Mouse (Mus musculus): ENCODE measurements around the gene Irgc1. TPM values are rescaled to one million over a fixed set of nuclear protein-coding genes. Genes with fewer than 3 reads are reported as not detected.

Gene Irgc1
- polyA plus RNA-seq, 2 experiments: not detected

DNA sequence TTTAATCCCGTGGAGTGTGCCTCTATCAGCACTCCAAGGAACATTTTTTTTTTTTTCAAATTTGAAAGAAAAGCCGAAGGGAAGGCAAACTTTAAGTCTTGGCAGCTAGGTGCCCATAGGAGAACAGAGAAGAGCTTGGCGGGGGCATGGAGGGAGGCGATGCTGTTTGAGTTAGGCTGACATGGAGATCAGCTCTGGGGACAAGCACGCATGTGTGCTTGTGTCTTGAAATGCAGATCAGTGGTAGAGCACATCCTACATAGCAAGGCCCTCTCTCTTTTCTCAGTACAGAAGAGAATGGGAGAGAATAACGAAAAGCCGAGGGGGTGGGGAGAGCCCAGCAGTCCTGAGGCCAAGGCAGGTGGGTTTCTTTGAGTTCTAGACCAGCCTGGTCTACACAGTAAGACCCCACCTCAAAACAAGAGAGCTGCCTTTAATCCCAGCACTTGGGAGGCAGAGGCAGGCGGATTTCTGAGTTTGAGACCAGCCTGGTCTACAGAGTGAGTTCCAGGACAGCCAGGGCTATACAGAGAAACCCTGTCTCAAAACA is 53.7 kb downstream of the Irgc1 start:
- Histone ChIP-seq H3K27ac (peak overlapping the region; percentile 92), H3K27me3 (ENCODE audit: control insufficient read depth, insufficient read depth, low read length) (no peaks in the 10 kb centered on the region), H3K4me3 (ENCODE audit: insufficient read depth in 1 of 2, low read depth in 2 of 2, low read length in 2 of 2) (peak overlapping the region; percentile 68 to 74), H3K9ac (replicated peaks) (peak overlapping the region; percentile 80), H3K4me2 (ENCODE audit: low read depth) (peak overlapping the region; percentile 90), H3K36me3 (replicated peaks; ENCODE audit: control insufficient read depth, insufficient read depth, low read depth) (no peaks in the 10 kb centered on the region; the same call in 1 of the 2 replicates), H3K4me1 (replicated peaks; ENCODE audit: control insufficient read depth in 2 of 2, insufficient read depth in 2 of 2, low read length in 1 of 2) (peaks cover 46 to 52% of the 10 kb centered on the region in 2 experiments), H3K9me3 (ENCODE audit: control insufficient read depth, low read length) (no peaks in the 10 kb centered on the region)
- no peak for TF ChIP-seq EP300 (IDR thresholded peaks at IDR 0.05; ENCODE audit: low read depth)
- no peak for TF ChIP-seq CTCF (IDR thresholded peaks at IDR 0.05; ENCODE audit: low read depth)
- WGBS (ENCODE audit: insufficient replicate concordance): 68% methylated on average over 8 of the region's 8 CpGs
- no peak for ATAC-seq (ENCODE audit: insufficient read depth)
- no peak for DNase-seq (ENCODE audit: low read depth in 3 of 3, low spot score in 3 of 3)

DNA sequence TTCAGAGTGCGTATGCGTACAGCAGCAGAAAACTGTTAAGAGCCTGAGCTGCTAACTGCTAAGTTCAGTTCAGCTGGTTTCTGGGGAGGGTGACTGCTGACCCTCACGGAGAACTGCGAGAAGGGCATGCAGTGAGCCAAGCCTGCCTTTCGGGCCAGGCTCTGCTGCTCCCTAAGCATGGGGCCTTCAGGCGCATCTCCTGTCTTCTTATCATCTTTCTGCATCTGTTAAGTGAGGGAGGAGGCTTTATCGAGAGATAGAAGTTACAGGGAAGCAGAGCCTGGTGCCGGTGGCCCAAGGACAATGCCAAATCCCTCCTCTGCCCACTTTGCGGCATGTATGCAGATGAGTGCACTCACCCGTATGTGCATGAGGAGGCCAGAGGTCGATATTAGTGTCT is 55.3 kb downstream of the Irgc1 start:
- ATAC-seq (ENCODE audit: insufficient read depth): peak; percentile 16

DNA sequence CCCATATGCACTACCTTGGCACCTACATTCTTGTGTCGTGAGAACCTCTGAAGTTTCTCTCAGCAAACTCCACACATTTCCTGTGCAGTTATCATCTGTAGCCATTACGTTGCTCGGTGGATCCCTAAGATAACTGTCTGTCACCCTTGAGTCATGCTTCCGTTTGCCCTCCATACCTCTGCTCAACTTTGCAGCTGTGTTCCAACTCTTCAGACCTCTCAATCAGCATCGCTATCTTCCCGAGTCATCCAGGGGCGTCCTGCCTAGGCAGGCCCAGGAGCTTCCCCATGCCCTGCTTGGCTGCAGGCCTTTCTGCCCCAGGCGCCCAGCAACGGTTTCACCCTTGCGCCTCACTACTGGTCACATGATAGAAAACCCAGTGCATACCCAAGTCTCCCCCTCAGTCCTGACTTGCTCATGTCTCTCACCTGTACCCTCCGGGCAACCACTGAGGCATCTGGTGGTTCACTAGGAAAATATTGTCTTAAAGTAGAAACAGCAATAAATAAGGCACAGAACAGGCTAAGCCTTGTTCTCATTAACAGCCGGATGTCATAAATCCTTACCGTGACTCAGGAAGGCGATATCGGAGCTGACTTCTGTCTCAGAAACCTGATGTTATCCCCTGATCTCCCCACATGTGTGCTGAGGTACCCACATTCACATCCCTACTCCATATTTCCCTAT is 57.5 kb downstream of the Irgc1 start:
- peak overlapping the region; percentile 80 for H3K27ac ChIP-seq
- no peaks in the 10 kb centered on the region for H3K36me3 ChIP-seq (replicated peaks; ENCODE audit: control insufficient read depth, insufficient read depth, low read depth)
- H3K4me3 ChIP-seq (ENCODE audit: insufficient read depth in 1 of 2, low read depth in 2 of 2, low read length in 2 of 2): peak overlapping the region in 1 of 2 experiments; percentile 10; a peak in 2 of 4 replicates
- H3K4me2 ChIP-seq (ENCODE audit: low read depth): peak overlapping the region; percentile 90
- no peaks in the 10 kb centered on the region for H3K9me3 ChIP-seq (ENCODE audit: control insufficient read depth, low read length)
- 14% methylated on average over 15 of the region's 15 CpGs for WGBS (ENCODE audit: insufficient replicate concordance)
- peak; percentile 66 for TF ChIP-seq EP300 (IDR thresholded peaks at IDR 0.05; ENCODE audit: low read depth)
- TF ChIP-seq CTCF (IDR thresholded peaks at IDR 0.05; ENCODE audit: low read depth): no peak
- ATAC-seq (ENCODE audit: insufficient read depth): peak; percentile 40; the same call in 1 of the 2 replicates
- peak overlapping the region; percentile 66 for H3K9ac ChIP-seq (replicated peaks)
- H3K27me3 ChIP-seq (ENCODE audit: control insufficient read depth, insufficient read depth, low read length): no peaks in the 10 kb centered on the region
- H3K4me1 ChIP-seq (replicated peaks; ENCODE audit: control insufficient read depth in 2 of 2, insufficient read depth in 2 of 2, low read length in 1 of 2): peaks cover 55 to 60% of the 10 kb centered on the region in 2 experiments
- no peak for DNase-seq (ENCODE audit: low read depth in 3 of 3, low spot score in 3 of 3)

More for the DNA sequence above, 55.3 kb downstream of the Irgc1 start:
- Histone ChIP-seq H3K4me1 (replicated peaks; ENCODE audit: control insufficient read depth in 2 of 2, insufficient read depth in 2 of 2, low read length in 1 of 2) (peaks cover 54 to 57% of the 10 kb centered on the region in 2 experiments), H3K9me3 (ENCODE audit: control insufficient read depth, low read length) (no peaks in the 10 kb centered on the region), H3K36me3 (replicated peaks; ENCODE audit: control insufficient read depth, insufficient read depth, low read depth) (no peaks in the 10 kb centered on the region), H3K4me3 (ENCODE audit: insufficient read depth in 1 of 2, low read depth in 2 of 2, low read length in 2 of 2) (peak overlapping the region; percentile 14 to 43), H3K27ac (peak overlapping the region; percentile 80), H3K27me3 (ENCODE audit: control insufficient read depth, insufficient read depth, low read length) (no peaks in the 10 kb centered on the region), H3K9ac (replicated peaks) (peak overlapping the region; percentile 71), H3K4me2 (ENCODE audit: low read depth) (peak overlapping the region; percentile 90)
- peak; percentile 59 to 76 (median 65) for DNase-seq (ENCODE audit: low read depth in 3 of 3, low spot score in 3 of 3)
- TF ChIP-seq EP300 (IDR thresholded peaks at IDR 0.05; ENCODE audit: low read depth) (peak; percentile 82), CTCF (IDR thresholded peaks at IDR 0.05; ENCODE audit: low read depth) (no peak)
- WGBS (ENCODE audit: insufficient replicate concordance): 27% methylated on average over 11 of the region's 11 CpGs

DNA sequence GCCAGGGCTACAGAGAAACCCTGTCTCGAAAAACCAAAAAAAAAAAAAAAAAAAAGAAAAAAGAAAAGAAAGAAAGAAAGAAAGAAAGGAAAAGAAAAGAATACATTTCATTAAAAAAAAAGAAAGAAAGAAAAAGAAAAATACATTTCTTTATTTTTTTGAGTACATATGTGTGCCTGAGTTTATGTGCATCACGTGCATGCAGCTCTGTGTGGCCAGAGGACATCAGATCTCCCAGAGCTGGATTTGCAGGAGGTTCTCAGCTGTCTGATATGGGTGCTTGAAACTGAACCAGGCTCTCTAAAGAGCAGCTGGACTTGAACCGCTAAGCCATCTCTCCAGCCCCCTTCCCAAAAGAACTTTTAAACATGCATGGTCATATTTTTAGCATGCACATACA is 58.0 kb downstream of the Irgc1 start:
- no peak overlapping the region for H3K4me3 ChIP-seq (ENCODE audit: insufficient read depth in 1 of 2, low read depth in 2 of 2, low read length in 2 of 2)

DNA sequence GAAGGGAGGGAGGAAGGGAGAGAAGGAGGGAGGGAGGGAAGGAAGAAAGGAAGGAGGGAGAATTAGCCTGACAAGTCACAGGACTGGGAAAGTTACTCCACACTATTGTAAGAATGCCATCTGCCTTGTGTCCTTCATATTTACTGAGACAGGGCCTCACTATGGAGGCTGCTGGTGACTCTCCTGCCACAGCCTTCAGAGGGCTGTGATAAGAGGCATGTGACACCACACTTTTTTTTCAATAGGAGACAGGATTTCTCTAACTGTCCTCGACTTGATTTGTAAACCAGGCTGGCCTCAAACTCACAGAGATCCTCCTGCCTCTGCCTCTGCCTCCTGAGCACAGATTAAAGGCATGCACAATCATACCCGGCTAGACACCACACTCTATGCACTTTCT is 60.4 kb downstream of the Irgc1 start:
- no peak overlapping the region for H3K4me2 ChIP-seq (ENCODE audit: low read depth)
- H3K9ac ChIP-seq (replicated peaks): no peak overlapping the region
- no peaks in the 10 kb centered on the region for H3K9me3 ChIP-seq (ENCODE audit: control insufficient read depth, low read length)
- H3K36me3 ChIP-seq (replicated peaks; ENCODE audit: control insufficient read depth, insufficient read depth, low read depth): peaks cover 1% of the 10 kb centered on the region
- no peak overlapping the region for H3K4me3 ChIP-seq (ENCODE audit: insufficient read depth in 1 of 2, low read depth in 2 of 2, low read length in 2 of 2)
- DNase-seq (ENCODE audit: low read depth in 3 of 3, low spot score in 3 of 3) (no peak), ATAC-seq (ENCODE audit: insufficient read depth) (no peak)
- H3K27me3 ChIP-seq (ENCODE audit: control insufficient read depth, insufficient read depth, low read length): no peaks in the 10 kb centered on the region
- H3K4me1 ChIP-seq (replicated peaks; ENCODE audit: control insufficient read depth in 2 of 2, insufficient read depth in 2 of 2, low read length in 1 of 2): peaks cover 47 to 55% of the 10 kb centered on the region in 2 experiments
- 47% methylated on average over 2 of the region's 2 CpGs for WGBS (ENCODE audit: insufficient replicate concordance)
- H3K27ac ChIP-seq: no peak overlapping the region
- TF ChIP-seq CTCF (IDR thresholded peaks at IDR 0.05; ENCODE audit: low read depth): no peak
- TF ChIP-seq EP300 (IDR thresholded peaks at IDR 0.05; ENCODE audit: low read depth): no peak

More for the DNA sequence above, 58.0 kb downstream of the Irgc1 start:
- Histone ChIP-seq H3K9me3 (ENCODE audit: control insufficient read depth, low read length) (no peaks in the 10 kb centered on the region), H3K4me1 (replicated peaks; ENCODE audit: control insufficient read depth in 2 of 2, insufficient read depth in 2 of 2, low read length in 1 of 2) (peaks cover 57 to 65% of the 10 kb centered on the region in 2 experiments), H3K27me3 (ENCODE audit: control insufficient read depth, insufficient read depth, low read length) (no peaks in the 10 kb centered on the region), H3K4me2 (ENCODE audit: low read depth) (peak overlapping the region; percentile 90), H3K27ac (peak overlapping the region; percentile 80), H3K36me3 (replicated peaks; ENCODE audit: control insufficient read depth, insufficient read depth, low read depth) (no peaks in the 10 kb centered on the region), H3K9ac (replicated peaks) (peak overlapping the region; percentile 66)
- peak; percentile 29; the same call in 1 of the 2 replicates for ATAC-seq (ENCODE audit: insufficient read depth)
- WGBS (ENCODE audit: insufficient replicate concordance): 17% methylated on average over 2 of the region's 3 CpGs
- DNase-seq (ENCODE audit: low read depth in 3 of 3, low spot score in 3 of 3): no peak
- TF ChIP-seq EP300 (IDR thresholded peaks at IDR 0.05; ENCODE audit: low read depth) (no peak), CTCF (IDR thresholded peaks at IDR 0.05; ENCODE audit: low read depth) (no peak)

Measured in liver, embryonic 14.5 days (tissue).